Mouse (Mus musculus) olfactory bulb, adult 2 months (tissue): ENCODE measurements around the gene Xbp1.

Experiments
- CTCF ChIP-seq: fragments of 200-500 bp; IDR thresholded peaks from 2 replicates; pipeline ENCODE4 v1.5.1; 2012; ENCODE audit warnings: low read depth, mild to moderate bottlenecking, low read length, moderate library complexity; ENCODE audit not compliant: insufficient read depth
- POLR2A ChIP-seq: fragments of 200-500 bp; IDR thresholded peaks from 2 replicates; pipeline ENCODE4 v1.6.1; 2012; ENCODE audit warnings: mild to moderate bottlenecking, low read depth, low read length, moderate library complexity; ENCODE audit not compliant: insufficient read depth

- TF ChIP-seq POLR2A = peak; percentile 93; the same call in 1 of the 2 replicates
- peak; percentile 28; the same call in 1 of the 2 replicates for TF ChIP-seq CTCF
These were observed at the start of gene Xbp1 for GRCm38 (mm10) chr11:5520412-5521265.
